Mouse (Mus musculus) natural killer cell, adult 2 months (primary cell): ENCODE data around the gene Clpp.

Source experiments
- DNase-seq, 2 experiments: peaks; one replicate each; pipeline ENCODE4 v3.0.0; 2022; ENCODE audit warnings: low spot score in 2 of 2

Clpp gene

DNA sequence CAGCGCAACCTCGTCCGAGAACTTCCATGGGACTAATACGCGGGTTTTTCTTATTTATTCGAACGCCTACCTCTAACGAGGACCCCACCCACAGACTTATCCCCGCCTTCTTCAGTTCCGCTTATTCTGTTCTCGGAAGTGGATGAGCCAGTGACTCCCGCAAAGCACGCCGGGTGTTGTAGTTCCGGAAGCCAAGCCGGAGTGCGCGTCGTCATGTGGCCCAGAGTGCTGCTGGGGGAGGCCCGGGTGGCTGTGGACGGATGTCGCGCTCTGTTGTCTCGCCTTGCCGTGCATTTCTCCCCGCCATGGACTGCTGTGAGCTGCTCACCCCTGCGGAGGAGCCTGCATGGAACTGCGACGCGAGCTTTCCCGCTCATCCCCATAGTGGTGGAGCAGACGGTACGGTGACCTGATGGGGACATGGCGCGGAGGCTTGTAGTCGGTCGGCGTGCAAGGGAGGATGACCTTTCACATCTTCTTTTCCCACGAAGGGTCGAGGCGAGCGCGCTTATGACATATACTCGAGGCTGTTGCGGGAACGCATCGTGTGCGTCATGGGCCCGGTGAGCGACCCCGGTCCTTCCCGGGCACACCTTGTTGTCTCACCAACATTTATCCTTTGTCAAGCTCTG is at the start of gene Clpp:
Gene Clpp (plus strand): TSS at position 191 of the 632 bp plus-strand sequence.
- peak; percentile 94 to 95 for DNase-seq

DNA sequence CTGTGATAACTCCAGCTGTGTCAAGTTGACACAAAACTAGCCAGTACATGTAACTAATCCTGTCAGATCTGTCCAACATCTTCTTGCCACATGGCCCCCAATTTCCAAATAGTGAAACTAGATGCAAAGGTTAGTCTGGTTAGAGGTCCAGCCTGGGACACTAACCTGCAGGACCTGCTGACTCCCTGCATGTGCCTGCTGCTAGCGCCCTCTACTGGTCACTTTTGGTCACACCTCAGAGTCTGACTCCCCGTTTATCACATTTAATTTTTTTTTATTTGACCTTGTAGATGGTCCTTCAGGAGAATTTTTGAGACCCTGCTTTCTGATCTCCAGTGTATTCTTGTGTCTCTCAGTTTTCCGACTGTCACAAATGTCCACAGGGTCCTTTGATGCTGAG is 39.2 kb upstream of the Clpp start:
- DNase-seq, result peak; percentile 68 to 72

DNA sequence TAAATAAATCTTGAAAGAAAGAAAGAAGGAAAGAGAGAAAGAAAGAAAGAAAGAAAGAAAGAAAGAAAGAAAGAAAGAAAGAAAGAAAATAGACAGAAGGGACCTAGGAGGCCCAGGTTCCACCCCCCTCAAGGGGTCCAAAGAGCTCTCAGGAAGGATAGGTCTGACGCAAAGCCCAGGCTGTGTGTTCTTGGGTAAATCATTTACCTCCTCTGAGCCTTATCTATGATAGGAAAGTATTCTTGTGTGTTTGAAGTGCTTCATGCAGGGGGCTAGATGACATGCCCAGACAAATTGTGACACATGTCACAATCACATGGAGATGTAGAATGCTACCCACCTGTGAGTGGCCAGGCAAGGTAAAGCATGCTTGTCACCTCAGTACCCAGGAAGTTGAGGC is 37.5 kb upstream of the Clpp start:
- no peak for DNase-seq

DNA sequence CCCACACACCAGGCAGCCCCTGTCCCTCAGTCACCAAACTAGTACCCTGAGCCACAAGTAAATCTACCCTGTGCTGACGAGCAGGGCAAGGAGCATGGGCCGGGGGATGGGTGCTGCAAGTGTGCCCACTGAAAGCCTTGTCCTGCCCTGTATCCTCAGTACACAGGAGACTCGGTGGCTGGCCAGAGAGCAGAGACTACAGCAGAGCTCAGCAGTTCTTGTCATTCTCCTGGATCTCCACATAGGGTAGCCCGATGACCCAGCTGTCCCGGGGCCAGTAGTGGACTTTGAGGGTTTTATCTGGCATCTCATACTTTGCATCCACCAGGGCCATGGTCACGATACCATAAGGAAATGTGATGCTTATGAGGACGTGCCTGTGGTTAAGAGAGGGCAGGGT is 35.2 kb upstream of the Clpp start:
- DNase-seq, result no peak

DNA sequence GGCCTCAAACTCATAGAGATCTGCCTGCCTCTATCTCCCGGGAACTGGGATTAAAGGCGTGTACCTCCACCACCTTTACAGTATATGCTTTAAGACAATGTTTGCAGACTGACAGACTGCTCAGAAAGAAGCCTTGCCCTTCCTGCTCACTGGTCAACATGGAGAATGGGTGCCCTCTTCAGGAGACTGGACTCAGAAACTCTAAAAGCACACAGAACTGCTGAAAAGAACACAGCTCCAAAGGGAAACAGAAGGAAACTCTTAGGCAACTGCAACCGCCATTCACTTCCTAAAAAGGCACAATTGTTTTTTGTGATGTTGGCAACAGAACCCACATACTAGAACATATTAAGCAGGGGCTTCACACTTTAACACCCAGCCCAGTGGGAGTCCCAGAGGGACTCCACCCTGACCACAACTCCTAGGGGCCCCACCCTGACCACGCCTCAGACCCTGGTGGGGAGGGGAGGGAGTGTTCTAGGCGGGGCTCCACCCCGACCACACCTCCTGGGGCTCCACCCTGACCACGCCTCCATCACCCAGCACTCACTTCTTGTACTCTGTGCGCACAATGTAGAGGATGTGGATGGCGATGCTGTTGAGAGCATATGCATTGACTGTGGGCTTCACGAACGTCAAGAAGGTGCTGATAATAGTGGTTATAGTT is 32.2 kb upstream of the Clpp start:
- peak; percentile 38 to 67 for DNase-seq

DNA sequence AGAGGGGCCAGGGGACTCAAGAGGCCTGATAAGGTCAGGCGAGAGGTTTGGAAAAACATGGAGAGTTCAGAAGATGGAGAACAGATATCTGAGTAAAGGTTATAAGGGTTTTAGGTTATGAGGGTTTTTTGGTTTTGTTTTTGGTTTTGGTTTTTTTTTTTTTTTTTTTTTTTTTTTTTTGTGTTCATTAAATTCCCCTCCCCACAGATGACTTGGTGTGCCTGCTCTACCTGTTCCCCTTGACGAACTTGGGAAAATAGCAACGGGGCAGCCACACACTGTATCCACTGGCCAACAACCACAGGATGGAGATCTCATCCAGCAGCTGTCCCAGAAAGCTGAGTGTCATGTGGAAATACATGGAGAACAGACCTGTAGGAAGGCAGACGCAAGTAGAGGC is 31.4 kb upstream of the Clpp start:
- no peak for DNase-seq

DNA sequence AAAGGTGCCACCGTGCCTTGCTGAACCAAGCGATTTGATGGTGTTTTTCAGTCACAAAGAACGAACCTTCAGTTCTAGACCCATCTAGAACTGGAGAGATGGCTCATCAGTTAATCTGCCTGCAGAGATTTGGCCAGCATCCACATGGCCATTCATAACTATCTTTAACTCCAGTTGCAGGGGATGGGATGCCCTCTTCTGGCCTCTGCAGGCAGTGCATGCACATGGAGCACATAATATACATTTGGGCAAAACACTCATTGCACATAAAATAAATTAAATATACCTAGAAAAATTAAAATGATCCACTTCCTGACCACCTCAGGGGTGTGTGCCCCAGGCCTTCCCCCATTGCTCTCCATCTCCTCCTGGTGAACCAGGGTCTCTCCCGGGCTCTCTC is 28.2 kb upstream of the Clpp start:
- DNase-seq, result no peak

DNA sequence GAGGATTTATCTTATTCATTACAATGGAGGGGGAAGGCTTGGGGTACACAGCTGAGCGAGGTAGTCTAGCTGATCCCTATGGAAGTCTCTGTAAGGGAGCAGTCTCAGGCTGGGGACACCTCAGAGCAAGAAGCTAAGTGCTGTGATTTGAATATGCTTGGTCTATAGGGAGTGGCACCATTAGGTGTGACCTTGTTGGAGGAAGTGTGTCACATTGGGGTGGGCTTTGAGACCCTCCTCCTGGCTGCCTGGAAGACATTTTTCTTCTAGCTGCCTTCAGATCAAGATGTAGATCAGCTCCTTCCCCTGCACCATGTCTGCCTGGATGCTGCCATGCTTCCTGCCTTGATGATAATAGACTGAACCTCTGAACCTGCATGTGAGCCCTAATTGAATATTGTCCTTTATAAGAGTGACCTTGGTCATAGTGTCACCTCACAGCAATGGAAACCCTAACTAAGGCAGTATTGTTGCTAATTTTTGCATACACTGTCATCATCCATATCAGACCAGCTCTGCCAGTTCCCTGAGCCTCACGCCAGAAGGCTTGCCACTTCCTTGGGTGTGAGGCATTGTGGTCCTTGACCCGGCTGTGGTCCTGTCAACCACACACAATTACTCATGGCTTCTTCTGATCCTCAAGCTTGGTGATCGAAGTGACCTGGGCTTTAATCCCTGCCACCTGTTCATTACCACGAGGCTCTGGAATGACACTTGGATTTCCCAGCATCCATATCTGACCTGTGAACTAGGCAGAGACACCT is 27.3 kb upstream of the Clpp start:
- no peak for DNase-seq

DNA sequence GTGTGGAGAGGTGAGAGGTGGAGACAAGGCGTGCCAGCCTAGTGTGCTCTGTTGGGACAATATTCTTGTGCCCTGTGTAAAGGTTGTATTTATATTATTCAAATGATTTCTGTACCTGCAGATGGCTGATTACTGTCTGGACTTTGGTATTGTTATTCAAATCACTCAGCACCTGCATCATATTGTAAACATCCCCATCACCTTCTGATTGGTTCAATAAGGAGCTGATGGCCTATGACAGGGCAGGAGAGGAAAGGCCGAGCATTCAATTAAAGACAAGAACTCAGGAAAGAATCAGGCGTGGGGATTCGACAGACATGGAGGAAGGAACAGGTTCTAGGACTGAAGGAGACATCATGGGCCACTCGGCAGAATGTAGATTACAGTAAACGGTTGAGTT is 26.5 kb upstream of the Clpp start:
- DNase-seq, result no peak

DNA sequence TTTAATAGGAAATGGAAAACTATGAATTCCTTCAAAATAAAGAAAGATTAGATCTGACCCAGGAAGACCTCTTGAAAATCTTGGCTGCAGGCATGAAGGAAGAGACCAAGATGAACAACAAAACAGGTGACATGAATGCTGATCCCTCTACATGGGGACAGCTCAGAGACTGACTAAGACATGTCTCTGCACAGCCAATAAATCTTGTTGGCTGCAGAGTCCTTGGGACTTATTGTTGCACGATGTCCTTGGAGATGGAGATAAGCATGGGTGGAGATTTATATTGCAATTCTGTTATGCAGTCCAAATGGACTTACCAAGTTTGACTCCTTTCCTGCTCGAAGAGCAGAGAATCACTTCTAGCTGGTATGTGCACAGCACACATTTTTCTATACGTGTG is 20.8 kb upstream of the Clpp start:
- DNase-seq, result no peak

DNA sequence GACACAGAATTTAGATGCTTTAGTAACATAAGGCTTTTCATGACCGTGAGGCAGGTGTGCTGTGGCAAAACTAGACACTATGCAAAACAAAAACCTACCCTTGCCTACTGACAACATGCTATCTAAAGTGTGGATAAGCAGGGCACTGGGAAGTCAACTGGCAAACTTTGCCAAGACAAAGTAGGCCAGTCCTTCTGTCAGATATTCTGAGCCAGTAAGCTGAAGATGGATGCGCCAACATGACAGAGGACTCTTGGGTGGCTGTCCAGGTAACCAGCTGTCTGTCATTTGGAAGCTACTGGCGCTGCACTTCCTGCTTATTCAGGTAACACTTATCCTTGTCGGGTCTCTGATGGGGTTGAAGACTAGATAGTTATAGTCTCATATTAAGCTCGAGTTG is 20.0 kb upstream of the Clpp start:
- no peak for DNase-seq

DNA sequence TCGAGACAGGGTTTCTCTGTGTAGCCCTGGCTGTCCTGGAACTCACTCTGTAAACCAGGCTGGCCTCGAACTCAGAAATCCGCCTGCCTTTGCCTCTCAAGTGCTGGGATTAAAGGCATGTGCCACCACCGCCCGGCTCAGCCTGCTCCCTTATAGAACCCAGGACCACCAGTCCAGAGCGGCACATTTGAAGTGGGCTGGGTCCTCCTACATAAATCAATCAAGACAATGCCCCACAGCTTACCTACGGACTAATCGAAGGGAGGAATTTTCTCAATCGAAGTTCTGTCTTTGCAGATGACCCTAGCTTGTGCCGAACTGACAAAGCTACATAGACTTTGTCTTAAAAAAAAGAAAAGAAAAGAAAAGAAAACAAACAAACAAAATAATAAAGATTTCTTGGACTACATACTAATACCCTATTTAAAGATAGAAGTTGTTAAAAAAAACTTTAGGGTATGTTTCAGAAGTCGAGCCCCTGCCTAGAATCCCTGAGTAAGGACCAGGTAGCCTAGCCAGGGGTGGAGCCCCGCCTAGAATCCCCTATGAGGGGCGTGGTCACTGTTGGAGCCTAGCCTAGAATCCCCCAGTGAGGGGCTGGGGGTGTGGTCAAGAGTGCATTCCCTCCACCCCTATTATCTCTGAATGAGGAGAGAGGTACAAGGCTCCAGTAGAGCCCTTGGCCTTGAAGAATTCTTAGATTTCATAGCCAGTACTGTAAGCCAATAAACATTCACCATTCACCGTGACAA is 16.0 kb upstream of the Clpp start:
- DNase-seq, result no peak

DNA sequence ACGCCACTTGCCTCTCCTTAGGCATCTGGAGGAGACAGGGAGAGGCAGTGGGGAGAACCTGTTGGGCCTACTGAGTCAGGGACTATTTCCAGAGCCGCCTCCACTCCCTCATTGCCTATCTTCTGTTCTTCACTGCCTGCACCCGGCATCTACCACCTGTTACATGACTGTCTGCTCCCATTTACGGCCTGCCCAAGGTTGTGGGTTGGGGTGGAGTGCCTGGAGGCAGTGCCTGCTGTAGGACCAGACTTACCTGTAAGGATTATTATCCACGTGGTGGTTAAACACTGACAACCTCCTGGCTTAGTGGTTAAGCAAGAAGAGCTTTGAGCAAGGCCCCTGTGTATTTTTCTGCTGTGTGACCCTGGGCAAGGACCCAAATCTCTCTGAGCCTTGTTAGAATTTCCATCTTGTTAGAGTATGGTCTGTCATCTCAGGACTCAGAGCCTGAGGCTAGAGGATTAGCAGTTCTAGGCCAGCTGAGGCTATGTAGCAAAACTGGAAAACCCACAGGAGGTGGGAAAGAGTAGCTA is 15.3 kb upstream of the Clpp start:
- DNase-seq, result no peak

DNA sequence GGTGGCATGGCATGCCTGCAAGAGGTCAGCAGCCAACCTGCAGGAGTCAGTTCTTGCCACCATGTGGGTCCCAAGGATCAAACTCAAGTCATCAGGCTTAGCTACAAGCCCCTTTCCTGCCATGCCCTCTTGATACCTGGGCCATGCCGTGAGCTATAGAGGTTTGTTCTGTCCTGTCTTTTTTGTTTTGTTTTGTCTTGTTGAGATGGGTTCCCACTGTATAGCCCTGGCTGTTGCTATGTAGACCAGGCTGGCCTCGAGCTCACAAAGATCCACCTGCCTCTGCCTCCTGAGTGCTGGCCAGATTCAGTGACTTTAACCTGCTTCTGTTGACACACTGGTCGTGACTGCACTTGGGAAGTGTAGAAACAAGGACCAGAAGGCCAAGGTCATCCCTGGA is 14.7 kb upstream of the Clpp start:
- DNase-seq, result no peak

DNA sequence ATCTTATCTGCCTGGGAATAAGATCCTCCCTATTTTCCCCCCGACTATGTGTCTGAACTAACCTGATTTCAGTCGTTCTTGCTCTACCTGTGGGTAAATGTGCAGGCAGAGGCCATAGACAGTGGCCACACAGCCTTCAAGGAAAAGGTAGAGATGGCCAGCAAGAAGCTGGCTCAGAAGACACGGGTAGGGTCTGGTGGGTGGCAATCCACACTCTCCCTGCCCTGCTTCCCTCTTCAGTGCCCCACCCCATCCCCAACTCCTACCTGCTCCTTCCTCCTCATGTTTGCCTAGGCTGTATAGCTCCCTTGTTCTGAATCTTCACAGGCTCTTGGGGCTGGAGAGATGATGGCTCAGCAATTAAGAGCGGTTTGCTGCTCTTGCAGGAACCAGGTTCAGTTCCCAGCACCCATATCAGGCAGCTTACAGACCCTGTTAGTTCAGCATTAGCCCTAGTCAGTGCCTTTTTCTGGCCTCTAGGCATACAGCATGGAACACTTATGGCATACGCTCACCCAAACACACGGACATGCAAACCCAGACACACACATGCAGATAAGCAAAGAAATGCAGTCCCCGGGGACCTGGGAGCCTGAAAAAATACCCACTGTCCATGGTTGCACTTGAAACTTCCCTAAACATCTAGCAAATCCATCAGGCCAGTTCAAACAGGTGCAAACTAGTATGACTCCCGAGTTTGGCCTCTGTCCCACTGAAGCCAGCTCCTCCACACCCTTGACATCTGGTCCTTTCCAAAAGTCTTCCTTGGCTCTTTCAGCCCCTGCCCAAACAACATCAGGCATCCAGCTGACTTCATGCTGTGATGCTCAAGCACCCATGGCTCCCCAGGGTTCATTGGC is 13.3 kb upstream of the Clpp start:
- DNase-seq, result no peak

DNA sequence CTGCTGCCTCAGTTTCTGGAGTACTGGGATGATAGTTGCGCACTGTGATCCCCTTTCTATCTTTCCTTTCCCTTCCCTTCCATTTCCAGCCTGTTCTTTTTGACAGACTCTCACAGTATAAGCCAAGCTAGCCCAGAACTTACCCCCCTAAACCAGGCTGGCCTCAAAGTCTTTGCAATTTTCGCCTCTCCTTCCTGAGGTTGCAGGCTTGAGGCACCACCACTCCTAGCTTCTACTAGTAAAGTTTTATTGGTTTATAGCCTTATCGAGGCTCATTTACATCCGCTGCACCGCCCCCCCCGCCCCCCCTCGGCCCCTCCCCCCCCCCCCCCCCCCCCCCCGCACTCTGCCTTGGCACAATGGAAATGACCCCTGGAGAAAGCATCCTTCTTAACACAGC is 10.6 kb upstream of the Clpp start:
- no peak for DNase-seq

DNA sequence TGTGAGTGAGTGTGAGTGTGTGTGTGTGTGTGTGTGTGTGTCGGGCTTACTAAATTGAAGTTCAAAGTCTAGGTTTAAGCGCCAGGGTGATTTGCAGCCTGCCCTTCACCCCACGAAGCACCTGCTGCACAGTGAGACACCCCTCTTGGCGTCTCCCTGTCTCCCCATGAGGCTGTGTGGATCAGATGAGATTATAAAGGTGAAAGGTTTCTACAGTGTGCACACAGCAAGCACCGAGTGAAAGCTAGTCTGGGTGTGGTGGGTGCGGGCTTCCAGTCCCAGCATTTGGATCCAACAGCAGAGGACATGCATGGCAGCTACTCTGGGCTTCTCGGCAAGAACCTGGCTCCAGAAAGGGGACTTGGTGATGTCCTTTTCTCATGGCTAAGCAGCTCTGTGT is 9.1 kb upstream of the Clpp start:
- no peak for DNase-seq

DNA sequence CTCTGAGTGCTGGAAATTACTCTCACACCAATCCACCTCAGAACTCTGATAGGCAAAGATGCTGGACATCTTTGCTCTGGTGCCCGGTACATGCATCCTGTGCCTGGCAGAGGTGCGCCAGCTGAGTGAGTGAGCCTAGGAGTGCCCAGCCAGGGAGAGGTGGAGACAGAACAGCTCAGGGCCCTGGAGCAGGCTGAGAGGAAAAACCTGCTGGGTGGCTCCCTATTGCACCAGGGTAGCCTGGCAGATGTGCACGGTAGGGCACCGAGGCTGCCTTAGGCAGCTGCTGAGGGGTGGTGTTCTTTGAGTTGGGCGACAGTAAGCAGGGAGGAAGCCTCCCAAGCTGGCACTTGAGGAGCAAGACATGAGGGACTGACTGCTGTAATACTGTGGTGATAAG is 8.1 kb upstream of the Clpp start, which contains the start of gene Acer1:
Gene Acer1 (minus strand): TSS at position 114 of the 400 bp plus-strand sequence.
- no peak for DNase-seq

DNA sequence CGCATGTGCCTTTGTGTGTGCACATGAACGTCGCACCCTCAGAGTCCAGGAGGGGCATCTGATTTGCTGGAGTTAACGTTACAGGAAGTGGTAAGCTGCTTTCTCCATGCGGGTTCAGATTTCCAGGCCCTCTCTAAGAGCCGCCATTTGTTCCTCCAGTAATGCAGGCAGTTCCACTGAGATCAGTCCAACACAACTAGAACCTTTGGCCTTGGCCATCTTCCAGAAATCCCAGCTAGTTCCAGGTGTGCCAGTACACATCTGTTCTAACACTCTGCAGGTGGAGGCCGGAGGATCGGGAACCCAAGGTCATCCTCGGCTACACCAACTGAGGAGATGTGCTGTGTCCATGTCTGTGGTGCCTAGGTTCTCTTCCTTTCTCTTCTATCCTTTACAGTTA is 5.2 kb upstream of the Clpp start:
- DNase-seq, result no peak

DNA sequence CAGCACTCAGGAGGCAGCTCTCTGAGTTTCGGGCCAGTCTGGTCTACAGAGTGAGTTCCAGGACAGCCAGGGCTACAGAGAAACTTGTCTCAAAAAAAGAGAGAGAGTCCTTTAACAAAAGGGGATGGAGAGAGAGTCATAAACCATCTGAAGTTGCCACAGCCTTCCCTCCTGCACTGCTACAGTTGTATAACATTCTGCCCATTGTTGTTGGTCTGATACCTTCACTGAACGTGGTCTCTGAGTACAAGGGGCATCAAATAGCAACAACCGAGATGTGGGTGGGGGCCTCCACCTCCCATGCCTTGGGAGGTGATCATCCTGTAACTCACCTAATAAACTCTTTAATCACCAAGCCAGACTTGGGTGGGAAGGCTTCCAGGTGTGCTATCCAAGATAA is 4.4 kb upstream of the Clpp start:
- no peak for DNase-seq
